ENCODE assay signal across 8 mouse cellular contexts in genomic region chrX:37191105-37191743, GRCm38 (mm10). TPM values are rescaled to one million over a fixed set of nuclear protein-coding genes. Genes with fewer than 3 reads are reported as not detected.
DNase-seq lines count a peak whose midpoint lies in the region; ATAC-seq and TF ChIP-seq lines count a peak whose summit lies in the region.

Gene Ndufa1, minus strand, starts transcription at chrX:37191163.
Gene Rnf113a1, plus strand, starts transcription at chrX:37191245.

- WGBS in forebrain, embryonic 16.5 days, result 20% methylated on average over 61 of the region's 63 CpGs
- WGBS in neural tube, embryonic 14.5 days, result 13% methylated on average over 61 of the region's 63 CpGs

- peaks cover 25% of the 10 kb centered on the region for H3K36me3 ChIP-seq in G1E (replicated peaks)
- H3K36me3 ChIP-seq in forebrain, embryonic 16.5 days (ENCODE audit: control insufficient read depth, insufficient read depth), result no peaks in the 10 kb centered on the region
- no peaks in the 10 kb centered on the region for H3K36me3 ChIP-seq in neural tube, embryonic 14.5 days (ENCODE audit: control insufficient read depth, insufficient read depth, low read length)
- no peaks in the 10 kb centered on the region for H3K36me3 ChIP-seq in testis, adult 2 months (ENCODE audit: control insufficient read depth, insufficient read depth, low read length)

- TF ChIP-seq POLR2A in testis, adult 2 months (IDR thresholded peaks at IDR 0.05; ENCODE audit: control insufficient read depth, low read depth, low read length), result peak; percentile 60

- H3K4me1 ChIP-seq in G1E (ENCODE audit: insufficient read depth, low read depth, low read length), result peaks cover 9% of the 10 kb centered on the region
- H3K4me1 ChIP-seq in forebrain, embryonic 16.5 days (replicated peaks; ENCODE audit: control insufficient read depth, insufficient read depth, low read length), result peaks cover 4% of the 10 kb centered on the region
- H3K4me1 ChIP-seq in neural tube, embryonic 14.5 days (ENCODE audit: control insufficient read depth, insufficient read depth, low read length), result 0 out of 2 replicates have a peak, but pooled peaks cover 4% of the 10 kb centered on the region
- H3K4me1 ChIP-seq in testis, adult 2 months (ENCODE audit: control insufficient read depth, insufficient read depth, low read length), result peaks cover 4% of the 10 kb centered on the region; the same call in 1 of the 2 replicates

- peak within 1 kb of the TSS; percentile 55 for H3K9ac ChIP-seq in forebrain, embryonic 16.5 days (replicated peaks; ENCODE audit: low read depth, low read length)
- H3K9ac ChIP-seq in neural tube, embryonic 14.5 days (replicated peaks; ENCODE audit: low read depth, low read length), result peak within 1 kb of the TSS; percentile 51

- peak within 1 kb of the TSS; percentile 60 for H3K27ac ChIP-seq in forebrain, embryonic 16.5 days (ENCODE audit: low read length)
- H3K27ac ChIP-seq in neural tube, embryonic 14.5 days (ENCODE audit: low read depth, low read length), result peak within 1 kb of the TSS; percentile 74
- H3K27ac ChIP-seq in testis, adult 2 months (ENCODE audit: control insufficient read depth, insufficient read depth, low read depth, low read length), result peak within 1 kb of the TSS; percentile 87

- peak; percentile 68 for ATAC-seq in G1E (ENCODE audit: extremely low read depth, insufficient number of reproducible peaks, low FRiP score, poor library complexity, severe bottlenecking)
- ATAC-seq in forebrain, embryonic 16.5 days, result peak; percentile 93
- peak; percentile 94 for ATAC-seq in neural tube, embryonic 14.5 days (ENCODE audit: low read depth)

- TF ChIP-seq CTCF in G1E (IDR thresholded peaks at IDR 0.05; ENCODE audit: low read depth, low read length), result no peak
- no peak for TF ChIP-seq CTCF in testis, adult 2 months (IDR thresholded peaks at IDR 0.05; ENCODE audit: control insufficient read depth, insufficient read depth, insufficient replicate concordance, low read depth, low read length)

- H3K9me3 ChIP-seq in G1E (replicated peaks), result no peaks in the 10 kb centered on the region
- no peaks in the 10 kb centered on the region; the same call in 1 of the 2 replicates for H3K9me3 ChIP-seq in forebrain, embryonic 16.5 days (ENCODE audit: control insufficient read depth, low read length)
- H3K9me3 ChIP-seq in neural tube, embryonic 14.5 days (ENCODE audit: control insufficient read depth, low read length), result no peaks in the 10 kb centered on the region

- peak within 1 kb of the TSS; percentile 76 for H3K4me3 ChIP-seq in G1E (ENCODE audit: low read depth, low read length)
- H3K4me3 ChIP-seq in forebrain, embryonic 16.5 days (replicated peaks; ENCODE audit: low read length), result peak within 1 kb of the TSS; percentile 59
- peak within 1 kb of the TSS; percentile 47 for H3K4me3 ChIP-seq in neural tube, embryonic 14.5 days (ENCODE audit: low read depth, low read length)
- peak within 1 kb of the TSS; percentile 93 for H3K4me3 ChIP-seq in testis, adult 2 months (ENCODE audit: control insufficient read depth, low read depth, low read length)

- intact Hi-C loops in heart, postnatal 36 days (cut with DNase I), result loop anchor here (2.0 kb wide), 1 partner anchor 64 kb away; the partner anchor contains the start of gene Nkap

- peak within 1 kb of the TSS; percentile 63 for H3K4me2 ChIP-seq in forebrain, embryonic 16.5 days (ENCODE audit: low read length)
- peak within 1 kb of the TSS; percentile 51 for H3K4me2 ChIP-seq in neural tube, embryonic 14.5 days (ENCODE audit: low read depth, low read length)

- DNase-seq in G1E (ENCODE audit: low spot score), result peak; percentile 43
- DNase-seq in cerebellum, adult 11-12 months, result peak; percentile 84
- peak; percentile 82 for DNase-seq in heart, postnatal 36 days
- peak; percentile 74 to 85 for DNase-seq in layer of hippocampus, adult 18-20 months (ENCODE audit: low spot score in 2 of 2)
- DNase-seq in lung, adult 18-20 months, result peak; percentile 83

- no peaks in the 10 kb centered on the region for H3K27me3 ChIP-seq in G1E (ENCODE audit: insufficient read depth, low read length)
- no peaks in the 10 kb centered on the region for H3K27me3 ChIP-seq in forebrain, embryonic 16.5 days (replicated peaks; ENCODE audit: control insufficient read depth, insufficient read depth, low read length)
- no peaks in the 10 kb centered on the region for H3K27me3 ChIP-seq in neural tube, embryonic 14.5 days (ENCODE audit: control insufficient read depth, insufficient read depth, low read length)
- no peaks in the 10 kb centered on the region for H3K27me3 ChIP-seq in testis, adult 2 months (ENCODE audit: control insufficient read depth, insufficient read depth, low read length)

RNA-seq across cellular contexts. Expression of gene Ndufa1, which starts in this region (rescaled TPM):
- total RNA-seq in G1E (2014; fragmentation: Nextera tagmentation) (40.3 and 48.1 TPM in 2 replicates), G1E (2017) (249 and 282 TPM in 2 replicates)
- 247 and 351 TPM in 2 replicates for polyA plus RNA-seq in G1E (2012)
- 384 and 446 TPM in 2 replicates for polyA plus RNA-seq in forebrain, embryonic 16.5 days (2015; fragmentation: Nextera tagmentation; extraction: Ambion mirVana)
- total RNA-seq in heart, postnatal 36 days (2021), result 100 to 1,000 TPM; 905 to 914 TPM
- 100 to 1,000 TPM; 209 to 223 TPM for total RNA-seq in layer of hippocampus, adult 18-20 months (2021)
- 681 and 844 TPM in 2 replicates for polyA plus RNA-seq in neural tube, embryonic 14.5 days (2014; fragmentation: Nextera tagmentation; extraction: Ambion mirVana)
- 154 and 156 TPM in 2 replicates for polyA plus RNA-seq in testis, adult 2 months (2012; rRNA removed)

RNA-seq across cellular contexts. Expression of gene Rnf113a1, which starts in this region (rescaled TPM):
- 3.9 and 5.0 TPM in 2 replicates for total RNA-seq in G1E (2014; fragmentation: Nextera tagmentation)
- total RNA-seq in G1E (2017), result 4.5 and 8.7 TPM in 2 replicates
- polyA plus RNA-seq in G1E (2012), result 7.8 and 8.2 TPM in 2 replicates
- polyA plus RNA-seq in forebrain, embryonic 16.5 days (2015; fragmentation: Nextera tagmentation; extraction: Ambion mirVana), result 15.7 TPM in 2 replicates
- 1 to 10 TPM; 2.1 to 2.6 TPM for total RNA-seq in heart, postnatal 36 days (2021)
- total RNA-seq in layer of hippocampus, adult 18-20 months (2021), result 1 to 10 TPM; 7.3 to 8.4 TPM
- 21.8 and 27.1 TPM in 2 replicates for polyA plus RNA-seq in neural tube, embryonic 14.5 days (2014; fragmentation: Nextera tagmentation; extraction: Ambion mirVana)
- 0.13 and 0.32 TPM in 2 replicates for polyA plus RNA-seq in testis, adult 2 months (2012; rRNA removed)

Comparison
In these comparisons a context has a peak if more than half of its experiments do, and no peak if none do; other contexts are left out.
1. Peak in every context shown above with its lines: DNase-seq, ATAC-seq, H3K4me3 ChIP-seq and H3K27ac ChIP-seq.